Mouse (Mus musculus): Measurements from ENCODE around the gene Tmem170b. TPM values are rescaled to one million over a fixed set of nuclear protein-coding genes. Genes with fewer than 3 reads are reported as not detected.

The Tmem170b gene
- 22.3 and 25.0 TPM in 2 replicates for polyA plus RNA-seq (2014; fragmentation: Nextera tagmentation; extraction: Ambion mirVana)

GRCm38 (mm10) chr13:41605099-41606010 lies at the start of gene Tmem170b:
Tmem170b (plus strand) TSS chr13:41605907.
- Histone ChIP-seq H3K9me3 (ENCODE audit: control insufficient read depth, low read length) (no peaks in the 10 kb centered on the region), H3K27ac (ENCODE audit: low read depth, low read length) (peak within 1 kb of the TSS; percentile 93), H3K27me3 (ENCODE audit: control insufficient read depth, insufficient read depth, low read length) (no peaks in the 10 kb centered on the region), H3K9ac (ENCODE audit: low read depth, low read length) (peak within 1 kb of the TSS; percentile 92), H3K4me1 (replicated peaks; ENCODE audit: control insufficient read depth, insufficient read depth, low read length) (no peaks in the 10 kb centered on the region), H3K36me3 (ENCODE audit: control insufficient read depth, insufficient read depth, low read length) (no peaks in the 10 kb centered on the region), H3K4me3 (ENCODE audit: low read depth, low read length) (peak within 1 kb of the TSS; percentile 96), H3K4me2 (replicated peaks; ENCODE audit: low read depth, low read length) (peak within 1 kb of the TSS; percentile 74)
- under 1% methylated on average over 55 of the region's 87 CpGs for WGBS
- DNase-seq (ENCODE audit: low spot score), result peak; percentile 99
- ATAC-seq (ENCODE audit: low FRiP score), result peak; percentile 98

GRCm38 (mm10) chr13:41561024-41561423 lies 44.7 kb upstream of the Tmem170b start:
- no peak overlapping the region for H3K4me3 ChIP-seq (ENCODE audit: low read depth, low read length)

GRCm38 (mm10) chr13:41568421-41568820 lies 37.3 kb upstream of the Tmem170b start:
- Histone ChIP-seq H3K4me2 (replicated peaks; ENCODE audit: low read depth, low read length) (no peak overlapping the region), H3K9ac (ENCODE audit: low read depth, low read length) (no peak overlapping the region), H3K27ac (ENCODE audit: low read depth, low read length) (no peak overlapping the region), H3K4me3 (ENCODE audit: low read depth, low read length) (no peak overlapping the region), H3K27me3 (ENCODE audit: control insufficient read depth, insufficient read depth, low read length) (no peaks in the 10 kb centered on the region), H3K4me1 (replicated peaks; ENCODE audit: control insufficient read depth, insufficient read depth, low read length) (0 out of 2 replicates have a peak, but pooled peaks cover 2% of the 10 kb centered on the region), H3K36me3 (ENCODE audit: control insufficient read depth, insufficient read depth, low read length) (no peaks in the 10 kb centered on the region), H3K9me3 (ENCODE audit: control insufficient read depth, low read length) (no peaks in the 10 kb centered on the region)
- WGBS, result 84% methylated on average over 3 of the region's 3 CpGs
- no peak for ATAC-seq (ENCODE audit: low FRiP score)
- no peak for DNase-seq (ENCODE audit: low spot score)

More at GRCm38 (mm10) chr13:41561024-41561423, 44.7 kb upstream of the Tmem170b start:
- H3K36me3 ChIP-seq (ENCODE audit: control insufficient read depth, insufficient read depth, low read length), result no peaks in the 10 kb centered on the region
- no peak for ATAC-seq (ENCODE audit: low FRiP score)
- no peak for DNase-seq (ENCODE audit: low spot score)
- 86% methylated on average over 4 of the region's 4 CpGs for WGBS
- no peak overlapping the region for H3K27ac ChIP-seq (ENCODE audit: low read depth, low read length)
- no peaks in the 10 kb centered on the region for H3K4me1 ChIP-seq (replicated peaks; ENCODE audit: control insufficient read depth, insufficient read depth, low read length)
- H3K9me3 ChIP-seq (ENCODE audit: control insufficient read depth, low read length), result no peaks in the 10 kb centered on the region
- H3K4me2 ChIP-seq (replicated peaks; ENCODE audit: low read depth, low read length), result no peak overlapping the region
- no peak overlapping the region for H3K9ac ChIP-seq (ENCODE audit: low read depth, low read length)
- H3K27me3 ChIP-seq (ENCODE audit: control insufficient read depth, insufficient read depth, low read length), result no peaks in the 10 kb centered on the region

- H3K36me3 ChIP-seq (ENCODE audit: control insufficient read depth, insufficient read depth, low read length), result no peaks in the 10 kb centered on the region
- H3K27ac ChIP-seq (ENCODE audit: low read depth, low read length), result no peak overlapping the region
- no peaks in the 10 kb centered on the region for H3K9me3 ChIP-seq (ENCODE audit: control insufficient read depth, low read length)
- H3K9ac ChIP-seq (ENCODE audit: low read depth, low read length), result no peak overlapping the region
- H3K4me1 ChIP-seq (replicated peaks; ENCODE audit: control insufficient read depth, insufficient read depth, low read length), result 0 out of 2 replicates have a peak, but pooled peaks cover 2% of the 10 kb centered on the region
- 83% methylated on average over 8 of the region's 8 CpGs for WGBS
- no peak for DNase-seq (ENCODE audit: low spot score)
- H3K27me3 ChIP-seq (ENCODE audit: control insufficient read depth, insufficient read depth, low read length), result no peaks in the 10 kb centered on the region
- no peak overlapping the region for H3K4me2 ChIP-seq (replicated peaks; ENCODE audit: low read depth, low read length)
- H3K4me3 ChIP-seq (ENCODE audit: low read depth, low read length), result no peak overlapping the region
- no peak for ATAC-seq (ENCODE audit: low FRiP score)
Observed at GRCm38 (mm10) chr13:41568926-41569325, 36.8 kb upstream of the Tmem170b start.

- ATAC-seq (ENCODE audit: low FRiP score), result no peak
- no peaks in the 10 kb centered on the region for H3K36me3 ChIP-seq (ENCODE audit: control insufficient read depth, insufficient read depth, low read length)
- 81% methylated on average over 3 of the region's 3 CpGs for WGBS
- H3K4me1 ChIP-seq (replicated peaks; ENCODE audit: control insufficient read depth, insufficient read depth, low read length), result 0 out of 2 replicates have a peak, but pooled peaks cover 2% of the 10 kb centered on the region
- no peak overlapping the region for H3K9ac ChIP-seq (ENCODE audit: low read depth, low read length)
- no peaks in the 10 kb centered on the region for H3K27me3 ChIP-seq (ENCODE audit: control insufficient read depth, insufficient read depth, low read length)
- no peak overlapping the region for H3K27ac ChIP-seq (ENCODE audit: low read depth, low read length)
- no peak overlapping the region for H3K4me3 ChIP-seq (ENCODE audit: low read depth, low read length)
- no peak overlapping the region for H3K4me2 ChIP-seq (replicated peaks; ENCODE audit: low read depth, low read length)
- no peak for DNase-seq (ENCODE audit: low spot score)
- no peaks in the 10 kb centered on the region for H3K9me3 ChIP-seq (ENCODE audit: control insufficient read depth, low read length)
Observed at GRCm38 (mm10) chr13:41569776-41570175, 35.9 kb upstream of the Tmem170b start.

GRCm38 (mm10) chr13:41571368-41572350 lies 34.0 kb upstream of the Tmem170b start:
- Histone ChIP-seq H3K27me3 (ENCODE audit: control insufficient read depth, insufficient read depth, low read length) (no peaks in the 10 kb centered on the region), H3K9me3 (ENCODE audit: control insufficient read depth, low read length) (no peaks in the 10 kb centered on the region), H3K36me3 (ENCODE audit: control insufficient read depth, insufficient read depth, low read length) (no peaks in the 10 kb centered on the region), H3K4me2 (replicated peaks; ENCODE audit: low read depth, low read length) (no peak overlapping the region), H3K4me3 (ENCODE audit: low read depth, low read length) (no peak overlapping the region), H3K9ac (ENCODE audit: low read depth, low read length) (no peak overlapping the region), H3K4me1 (replicated peaks; ENCODE audit: control insufficient read depth, insufficient read depth, low read length) (0 out of 2 replicates have a peak, but pooled peaks cover 2% of the 10 kb centered on the region), H3K27ac (ENCODE audit: low read depth, low read length) (no peak overlapping the region)
- DNase-seq (ENCODE audit: low spot score), result peak; percentile 94
- 40% methylated on average over 13 of the region's 13 CpGs for WGBS
- ATAC-seq (ENCODE audit: low FRiP score), result no peak

GRCm38 (mm10) chr13:41572351-41572735 lies 33.4 kb upstream of the Tmem170b start:
- H3K36me3 ChIP-seq (ENCODE audit: control insufficient read depth, insufficient read depth, low read length), result no peaks in the 10 kb centered on the region
- no peak overlapping the region for H3K4me2 ChIP-seq (replicated peaks; ENCODE audit: low read depth, low read length)
- no peaks in the 10 kb centered on the region for H3K9me3 ChIP-seq (ENCODE audit: control insufficient read depth, low read length)
- no peak overlapping the region for H3K4me3 ChIP-seq (ENCODE audit: low read depth, low read length)
- 0 out of 2 replicates have a peak, but pooled peaks cover 2% of the 10 kb centered on the region for H3K4me1 ChIP-seq (replicated peaks; ENCODE audit: control insufficient read depth, insufficient read depth, low read length)
- no peak overlapping the region for H3K9ac ChIP-seq (ENCODE audit: low read depth, low read length)
- WGBS, result 49% methylated on average over 4 of the region's 4 CpGs
- DNase-seq (ENCODE audit: low spot score) (no peak), ATAC-seq (ENCODE audit: low FRiP score) (no peak; the same call in 1 of the 2 replicates)
- H3K27me3 ChIP-seq (ENCODE audit: control insufficient read depth, insufficient read depth, low read length), result no peaks in the 10 kb centered on the region
- H3K27ac ChIP-seq (ENCODE audit: low read depth, low read length), result no peak overlapping the region

- Histone ChIP-seq H3K9me3 (ENCODE audit: control insufficient read depth, low read length) (no peaks in the 10 kb centered on the region), H3K4me1 (replicated peaks; ENCODE audit: control insufficient read depth, insufficient read depth, low read length) (0 out of 2 replicates have a peak, but pooled peaks cover 2% of the 10 kb centered on the region), H3K27ac (ENCODE audit: low read depth, low read length) (no peak overlapping the region), H3K9ac (ENCODE audit: low read depth, low read length) (no peak overlapping the region), H3K4me2 (replicated peaks; ENCODE audit: low read depth, low read length) (no peak overlapping the region), H3K27me3 (ENCODE audit: control insufficient read depth, insufficient read depth, low read length) (no peaks in the 10 kb centered on the region), H3K4me3 (ENCODE audit: low read depth, low read length) (no peak overlapping the region), H3K36me3 (ENCODE audit: control insufficient read depth, insufficient read depth, low read length) (no peaks in the 10 kb centered on the region)
- no peak for ATAC-seq (ENCODE audit: low FRiP score)
- no peak for DNase-seq (ENCODE audit: low spot score)
- WGBS, result 45% methylated on average over 4 of the region's 4 CpGs
Observed at GRCm38 (mm10) chr13:41573126-41573846, 32.4 kb upstream of the Tmem170b start.

All from hindbrain, embryonic 11.5 days (tissue).